Mouse (Mus musculus): ENCODE data around the gene Nkiras2.

GRCm38 (mm10) chr11:100580275-100580674 is 38.8 kb upstream of the Nkiras2 start:
- TF ChIP-seq POLR2A (IDR thresholded peaks at IDR 0.05; ENCODE audit: borderline replicate concordance, insufficient read depth, low read length) (no peak), CTCF (IDR thresholded peaks at IDR 0.05; ENCODE audit: borderline replicate concordance, insufficient read depth, low read depth, low read length) (no peak)

Data from cerebellum, adult 2 months (tissue).